Mouse (Mus musculus) stomach, postnatal 0 days (tissue): Measurements from ENCODE around the gene Iqcf3.

Source experiments
- CTCF ChIP-seq: IDR thresholded peaks from 2 replicates; pipeline ENCODE4 v1.5.1; 2016; ENCODE audit warnings: antibody characterized with exemption, low read depth, mild to moderate bottlenecking, moderate library complexity
- EP300 ChIP-seq: optimal IDR thresholded peaks from 2 replicates; pipeline ENCODE3; 2016; ENCODE audit warnings: antibody characterized with exemption

- TF ChIP-seq CTCF = no peak
- TF ChIP-seq EP300 = no peak
Measured at GRCm38 (mm10) chr9:106457163-106457559, 104.3 kb downstream of the Iqcf3 start.
